Mouse (Mus musculus) liver, embryonic 12.5 days (tissue): ENCODE results near the gene Nid1. TPM values are rescaled to one million over a fixed set of nuclear protein-coding genes. Genes with fewer than 3 reads are reported as not detected.

Source experiments
- ATAC-seq: fragments of 200-750 bp; cut with Nextera tagmentation; 2 replicates; pipeline ENCODE4 v1.8.0; 2017; ENCODE audit warnings: moderate number of reproducible peaks, mild to moderate bottlenecking, moderate library complexity
- H3K27ac ChIP-seq: fragments of 300-500 bp; sonication (generic); 2 replicates; pipeline ENCODE4 v1.5.1; 2016; ENCODE audit warnings: mild to moderate bottlenecking
- H3K27me3 ChIP-seq: fragments of 300-500 bp; sonication (generic); replicated peaks from 2 replicates; pipeline ENCODE4 v1.6.1; 2016; ENCODE audit warnings: mild to moderate bottlenecking, moderate library complexity
- H3K36me3 ChIP-seq: fragments of 300-500 bp; sonication (generic); 2 replicates; pipeline ENCODE4 v1.6.1; 2016; ENCODE audit warnings: mild to moderate bottlenecking, moderate library complexity
- H3K4me1 ChIP-seq: fragments of 300-500 bp; sonication (generic); 2 replicates; pipeline ENCODE4 v1.6.1; 2016
- H3K4me2 ChIP-seq: fragments of 300-500 bp; sonication (generic); 2 replicates; pipeline ENCODE4 v1.6.1; 2016; ENCODE audit warnings: mild to moderate bottlenecking, moderate library complexity
- H3K4me3 ChIP-seq: fragments of 300-500 bp; sonication (generic); 2 replicates; pipeline ENCODE4 v1.5.1; 2016; ENCODE audit warnings: mild to moderate bottlenecking, moderate library complexity
- H3K9ac ChIP-seq: fragments of 300-500 bp; sonication (generic); 2 replicates; pipeline ENCODE4 v1.6.1; 2016; ENCODE audit warnings: mild to moderate bottlenecking, moderate library complexity
- H3K9me3 ChIP-seq: fragments of 300-500 bp; sonication (generic); replicated peaks from 2 replicates; pipeline ENCODE4 v1.6.1; 2016; ENCODE audit warnings: mild to moderate bottlenecking, moderate library complexity
- WGBS: fragments of 180-500 bp; shearing (Covaris S2); methylation state at CpG from one replicate; pipeline ENCODE4 v1.1.7; 2016; ENCODE audit not compliant: insufficient replicate concordance; 5-methylcytosine and 5-hydroxymethylcytosine counted together
- polyA plus RNA-seq: library from polyadenylated mRNA; unstranded; fragments of >200 nt; fragmentation: Nextera tagmentation; extraction: Ambion mirVana; gene quantifications from 2 replicates; pipeline ENCODE4 v1.2.1, GENCODE M21; 2016

Nid1 gene
- polyA plus RNA-seq, 1 experiment from 2014 or later, result 19.5 TPM

GRCm38 (mm10) chr13:13557001-13557743 is 119.8 kb downstream of the Nid1 start:
- no peak overlapping the region for H3K4me2 ChIP-seq
- 63% methylated on average over 5 of the region's 5 CpGs for WGBS
- H3K4me3 ChIP-seq, result no peak overlapping the region
- no peak for ATAC-seq
- no peak overlapping the region for H3K9ac ChIP-seq
- H3K36me3 ChIP-seq, result no peaks in the 10 kb centered on the region
- H3K27me3 ChIP-seq, result no peaks in the 10 kb centered on the region
- no peaks in the 10 kb centered on the region for H3K9me3 ChIP-seq
- H3K4me1 ChIP-seq, result no peaks in the 10 kb centered on the region
- no peak overlapping the region for H3K27ac ChIP-seq

GRCm38 (mm10) chr13:13558251-13558650 is 120.9 kb downstream of the Nid1 start:
- Histone ChIP-seq H3K27me3 (no peaks in the 10 kb centered on the region), H3K9me3 (no peaks in the 10 kb centered on the region), H3K36me3 (no peaks in the 10 kb centered on the region), H3K4me3 (no peak overlapping the region), H3K9ac (no peak overlapping the region), H3K4me2 (no peak overlapping the region), H3K27ac (no peak overlapping the region), H3K4me1 (no peaks in the 10 kb centered on the region)
- no peak for ATAC-seq
- WGBS, result 34% methylated on average over 2 of the region's 2 CpGs

- Histone ChIP-seq H3K27ac (no peak overlapping the region), H3K36me3 (no peaks in the 10 kb centered on the region), H3K9me3 (no peaks in the 10 kb centered on the region), H3K4me2 (no peak overlapping the region), H3K9ac (no peak overlapping the region), H3K4me1 (no peaks in the 10 kb centered on the region), H3K27me3 (no peaks in the 10 kb centered on the region), H3K4me3 (no peak overlapping the region)
- WGBS, result 56% methylated on average over 5 of the region's 5 CpGs
- ATAC-seq, result no peak
Measured at GRCm38 (mm10) chr13:13558900-13559299, 121.5 kb downstream of the Nid1 start.

Other genes starting within 250 kb of the Nid1 start
- 2.7 TPM in 2 replicates for gene Gpr137b, start 43.5 kb upstream of the Nid1 start, polyA plus RNA-seq
- 1.9 TPM in 2 replicates for gene Lyst, start 152.8 kb downstream of the Nid1 start, polyA plus RNA-seq